Mouse (Mus musculus) kidney, embryonic 14.5 days (tissue): ENCODE data around the gene Rxra. TPM values are rescaled to one million over a fixed set of nuclear protein-coding genes. Genes with fewer than 3 reads are reported as not detected.

Source experiments
- ATAC-seq: fragments of 200-750 bp; cut with Nextera tagmentation; 2 replicates; pipeline ENCODE4 v1.8.0; 2017; ENCODE audit warnings: moderate number of reproducible peaks, mild to moderate bottlenecking, moderate TSS enrichment, moderate library complexity; ENCODE audit not compliant: low FRiP score, low TSS enrichment
- H3K27ac ChIP-seq: fragments of 300-500 bp; sonication (generic); 2 replicates; pipeline ENCODE4 v1.5.1; 2014; ENCODE audit warnings: low read depth, mild to moderate bottlenecking, low read length, moderate library complexity, mixed read lengths
- H3K27me3 ChIP-seq: fragments of 300-500 bp; sonication (generic); 2 replicates; pipeline ENCODE4 v1.6.1; 2014; ENCODE audit warnings: mild to moderate bottlenecking, low read length; ENCODE audit not compliant: control insufficient read depth, insufficient read depth
- H3K36me3 ChIP-seq: fragments of 300-500 bp; sonication (generic); 2 replicates; pipeline ENCODE4 v1.6.1; 2014; ENCODE audit warnings: low read length, mixed read lengths; ENCODE audit not compliant: control insufficient read depth, insufficient read depth
- H3K4me1 ChIP-seq: fragments of 300-500 bp; sonication (generic); 2 replicates; pipeline ENCODE4 v1.6.1; 2014; ENCODE audit warnings: low read length, mixed read lengths; ENCODE audit not compliant: control insufficient read depth, insufficient read depth
- H3K4me2 ChIP-seq: fragments of 300-500 bp; sonication (generic); replicated peaks from 2 replicates; pipeline ENCODE4 v1.6.1; 2014; ENCODE audit warnings: low read depth, mild to moderate bottlenecking, low read length
- H3K4me3 ChIP-seq: fragments of 300-500 bp; sonication (generic); 2 replicates; pipeline ENCODE4 v1.5.1; 2014; ENCODE audit warnings: mild to moderate bottlenecking, low read length
- H3K9ac ChIP-seq: fragments of 300-500 bp; sonication (generic); 2 replicates; pipeline ENCODE4 v1.6.1; 2014; ENCODE audit warnings: low read depth, mild to moderate bottlenecking, low read length, moderate library complexity
- H3K9me3 ChIP-seq: fragments of 300-500 bp; sonication (generic); 2 replicates; pipeline ENCODE4 v1.6.1; 2016; ENCODE audit warnings: low read length; ENCODE audit not compliant: control insufficient read depth
- WGBS: fragments of 180-500 bp; shearing (Covaris S2); extraction: QIAGEN DNeasy Blood & Tissue Kit; methylation state at CpG from one replicate; pipeline ENCODE4 v1.1.7; 2014; 5-methylcytosine and 5-hydroxymethylcytosine counted together
- polyA plus RNA-seq: library from polyadenylated mRNA; unstranded; fragments of >200 nt; fragmentation: Nextera tagmentation; extraction: Ambion mirVana; gene quantifications from 2 replicates; pipeline ENCODE4 v1.2.1, GENCODE M21; 2014

The Rxra gene
- polyA plus RNA-seq, 1 experiment from 2014 or later, result 6.2 TPM

DNA sequence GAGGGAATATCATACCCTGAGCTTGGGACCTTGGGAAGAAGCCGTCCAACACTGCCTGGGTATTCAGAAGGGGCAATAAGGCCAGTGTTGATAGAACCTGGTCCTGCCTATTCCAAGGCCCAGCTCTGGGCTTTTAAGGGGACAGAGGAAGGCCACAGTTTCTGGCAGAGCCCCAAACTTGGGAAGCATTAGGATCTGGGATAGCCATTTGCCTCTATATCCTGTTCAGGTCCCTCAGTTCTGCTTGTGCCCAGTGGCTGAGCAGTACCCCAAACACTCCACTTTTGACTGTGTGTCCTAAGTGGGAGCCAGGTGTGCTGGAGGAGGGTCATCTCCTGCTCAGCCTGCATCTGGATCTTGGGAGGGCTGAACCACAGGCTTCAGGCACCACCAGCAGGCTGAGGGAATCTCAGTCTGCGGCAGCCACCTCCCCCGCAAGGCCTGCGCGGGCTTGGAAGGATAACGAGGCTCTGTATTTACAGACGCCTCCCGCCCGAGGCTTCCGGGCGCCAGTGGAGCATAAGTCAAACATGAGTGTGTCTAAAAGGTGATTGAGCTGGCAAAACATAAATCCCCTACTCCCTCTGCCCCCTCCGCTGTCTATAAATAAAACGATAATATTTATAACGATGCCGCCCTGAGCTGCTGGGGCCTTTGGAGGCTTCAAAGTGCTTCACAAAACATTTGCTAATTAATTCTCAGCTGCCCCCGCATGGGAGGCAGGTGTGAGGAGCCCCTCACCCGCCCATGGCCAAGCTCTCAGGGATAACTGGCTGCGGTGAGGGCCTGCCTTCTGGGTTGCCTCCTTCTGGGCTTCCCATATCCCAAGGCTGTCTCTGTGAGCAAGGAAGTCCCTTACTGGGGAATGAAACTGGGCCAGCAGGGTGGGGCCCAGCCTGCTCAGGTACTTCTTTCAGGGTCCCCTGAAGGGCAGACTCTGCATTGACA, 69.7 kb downstream of the Rxra start:
- H3K27me3 ChIP-seq, result peaks cover 20% of the 10 kb centered on the region
- peaks cover 46% of the 10 kb centered on the region for H3K4me1 ChIP-seq
- peak; percentile 63 for ATAC-seq
- no peak overlapping the region for H3K9ac ChIP-seq
- 10% methylated on average over 18 of the region's 18 CpGs for WGBS
- H3K4me3 ChIP-seq, result no peak overlapping the region
- H3K27ac ChIP-seq, result peak overlapping the region; percentile 66
- peaks cover 29% of the 10 kb centered on the region; the same call in 1 of the 2 replicates for H3K36me3 ChIP-seq
- no peaks in the 10 kb centered on the region for H3K9me3 ChIP-seq
- H3K4me2 ChIP-seq, result no peak overlapping the region

DNA sequence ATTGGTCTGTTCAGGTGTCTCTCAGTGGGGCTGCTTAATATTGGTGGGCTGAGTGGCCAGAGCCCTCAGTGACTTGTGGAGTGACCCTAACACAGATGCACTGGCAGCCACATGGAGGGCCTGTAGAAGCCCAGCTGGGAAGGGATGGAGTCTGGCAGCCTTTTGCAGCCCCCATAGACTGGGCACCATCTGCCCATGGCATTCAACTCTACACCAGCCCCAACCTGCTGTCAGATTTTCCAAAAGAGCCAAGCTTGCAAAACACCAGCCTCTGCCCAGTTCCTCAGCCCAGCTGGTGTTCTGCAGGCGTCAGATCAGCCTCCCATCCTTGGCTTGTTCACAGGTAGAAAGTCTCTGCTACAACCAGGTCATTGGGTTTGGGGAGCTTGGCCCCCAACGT, 70.6 kb downstream of the Rxra start:
- Histone ChIP-seq H3K27me3 (peaks cover 18% of the 10 kb centered on the region), H3K9me3 (no peaks in the 10 kb centered on the region), H3K27ac (no peak overlapping the region), H3K4me3 (no peak overlapping the region), H3K4me1 (peaks cover 47% of the 10 kb centered on the region), H3K36me3 (peaks cover 22% of the 10 kb centered on the region; the same call in 1 of the 2 replicates), H3K4me2 (no peak overlapping the region), H3K9ac (no peak overlapping the region)
- WGBS, result 65% methylated on average over 2 of the region's 2 CpGs
- no peak for ATAC-seq

DNA sequence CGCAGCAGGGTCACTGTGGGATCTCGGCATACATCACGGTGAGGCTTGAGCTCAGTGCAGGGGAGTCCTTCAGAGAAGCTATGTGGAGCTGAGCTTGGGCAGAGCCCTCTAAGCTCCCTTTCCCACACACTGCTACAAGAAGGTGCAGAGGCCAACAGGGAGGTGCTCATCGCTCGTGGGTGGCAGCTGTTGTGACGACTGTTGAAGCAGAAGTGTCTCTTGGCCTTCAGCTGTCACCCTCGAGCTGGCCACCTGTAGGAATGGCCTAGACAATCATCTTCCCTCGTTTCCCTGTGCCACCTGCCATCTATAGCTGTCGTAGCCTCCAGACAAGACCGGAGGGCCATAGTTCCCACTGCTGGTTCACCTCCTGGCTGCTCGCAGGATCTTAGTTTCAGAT, 72.7 kb downstream of the Rxra start:
- Histone ChIP-seq H3K36me3 (peaks cover 18% of the 10 kb centered on the region; the same call in 1 of the 2 replicates), H3K9me3 (no peaks in the 10 kb centered on the region), H3K4me1 (peaks cover 42% of the 10 kb centered on the region), H3K4me3 (no peak overlapping the region), H3K27me3 (peaks cover 8% of the 10 kb centered on the region), H3K27ac (no peak overlapping the region), H3K4me2 (no peak overlapping the region), H3K9ac (no peak overlapping the region)
- no peak for ATAC-seq
- 82% methylated on average over 11 of the region's 11 CpGs for WGBS

DNA sequence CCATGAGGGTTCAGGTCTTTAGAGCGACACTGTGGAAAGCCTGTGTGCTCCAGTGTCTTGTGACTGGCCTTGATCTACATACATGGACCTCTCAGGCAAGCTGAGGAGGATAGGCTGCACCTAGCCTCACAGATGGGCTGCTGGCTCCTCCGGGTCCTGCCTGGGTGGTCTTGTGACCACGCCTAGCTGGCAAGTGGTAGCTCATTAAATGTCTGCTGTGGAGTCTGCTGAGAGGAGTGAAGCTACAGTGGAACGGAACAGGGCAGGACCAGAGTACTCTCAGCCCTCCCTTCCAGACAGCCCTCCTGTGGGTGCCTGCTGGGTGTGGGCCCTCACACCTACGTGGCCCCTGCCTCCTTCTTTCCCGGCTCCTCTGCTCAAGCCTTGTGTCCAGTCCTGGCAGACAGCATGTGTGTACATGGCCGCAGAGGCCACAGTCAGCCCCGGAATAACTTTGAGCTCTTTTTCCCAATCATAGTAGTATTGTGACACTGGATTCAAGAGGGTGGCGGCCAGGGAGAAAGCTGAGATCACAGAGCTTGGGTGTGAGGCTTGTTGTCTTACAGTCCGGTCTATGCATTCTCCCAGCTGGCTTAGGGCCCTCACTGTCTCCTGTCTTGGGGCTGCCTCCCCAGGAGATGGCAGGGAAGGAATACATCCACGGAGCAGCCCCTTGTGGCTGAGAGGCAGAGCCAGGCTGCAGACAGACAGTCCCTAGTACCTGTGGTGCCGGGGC, 74.3 kb downstream of the Rxra start:
- WGBS, result 53% methylated on average over 12 of the region's 12 CpGs
- H3K4me3 ChIP-seq, result no peak overlapping the region
- ATAC-seq, result no peak
- peaks cover 26% of the 10 kb centered on the region for H3K4me1 ChIP-seq
- H3K27ac ChIP-seq, result no peak overlapping the region
- H3K36me3 ChIP-seq, result peaks cover 28% of the 10 kb centered on the region
- H3K9ac ChIP-seq, result no peak overlapping the region
- no peak overlapping the region for H3K4me2 ChIP-seq
- no peaks in the 10 kb centered on the region for H3K9me3 ChIP-seq
- peaks cover 8% of the 10 kb centered on the region for H3K27me3 ChIP-seq

DNA sequence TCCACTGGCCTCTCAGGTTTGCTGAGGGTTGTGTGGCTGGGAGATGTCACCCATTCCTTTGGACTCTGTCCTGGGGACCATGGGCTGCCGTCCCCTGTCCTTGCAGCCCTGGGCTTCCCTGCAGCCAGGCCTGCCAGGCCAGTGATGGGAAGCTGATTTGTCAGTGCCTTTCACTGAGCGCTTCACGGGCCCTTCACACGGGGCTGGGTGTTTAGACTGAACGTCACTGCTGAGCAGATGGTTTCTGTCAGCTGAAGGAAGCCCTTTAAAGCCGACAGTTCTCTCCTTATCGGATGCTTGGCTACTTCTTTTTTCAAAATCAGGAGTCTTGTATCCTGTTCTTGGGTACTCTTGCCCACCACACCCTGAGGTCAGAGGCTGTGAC, 74.9 kb downstream of the Rxra start:
- WGBS, result 16% methylated on average over 7 of the region's 7 CpGs
- 0 out of 2 replicates have a peak, but pooled peaks have one; percentile 29 for ATAC-seq
- Histone ChIP-seq H3K27me3 (peaks cover 8% of the 10 kb centered on the region), H3K9me3 (no peaks in the 10 kb centered on the region), H3K4me3 (no peak overlapping the region), H3K9ac (no peak overlapping the region), H3K27ac (no peak overlapping the region), H3K36me3 (peaks cover 32% of the 10 kb centered on the region), H3K4me1 (peaks cover 24% of the 10 kb centered on the region), H3K4me2 (no peak overlapping the region)

DNA sequence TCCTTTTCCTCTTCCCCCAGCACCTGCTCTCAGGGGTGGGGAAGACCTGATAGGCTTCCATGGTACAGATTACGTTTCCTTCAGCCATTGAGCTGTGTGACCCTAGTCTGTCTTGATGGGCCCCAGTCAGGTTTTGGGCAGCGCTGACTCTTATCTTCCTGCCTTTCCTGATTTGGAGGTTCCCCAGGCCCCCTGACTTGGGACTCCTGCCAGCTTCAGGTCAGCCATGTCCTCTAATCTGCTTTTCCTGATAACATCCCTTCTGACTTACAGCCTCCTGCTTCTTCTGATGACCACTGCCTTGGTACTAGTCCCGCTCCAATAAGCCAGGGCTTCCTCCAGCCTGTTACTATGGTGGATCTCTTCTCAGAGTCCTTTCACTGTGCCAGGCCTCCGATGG, 75.6 kb downstream of the Rxra start:
- WGBS, result 86% methylated on average over 4 of the region's 4 CpGs
- no peak for ATAC-seq
- H3K36me3 ChIP-seq, result peaks cover 36% of the 10 kb centered on the region

DNA sequence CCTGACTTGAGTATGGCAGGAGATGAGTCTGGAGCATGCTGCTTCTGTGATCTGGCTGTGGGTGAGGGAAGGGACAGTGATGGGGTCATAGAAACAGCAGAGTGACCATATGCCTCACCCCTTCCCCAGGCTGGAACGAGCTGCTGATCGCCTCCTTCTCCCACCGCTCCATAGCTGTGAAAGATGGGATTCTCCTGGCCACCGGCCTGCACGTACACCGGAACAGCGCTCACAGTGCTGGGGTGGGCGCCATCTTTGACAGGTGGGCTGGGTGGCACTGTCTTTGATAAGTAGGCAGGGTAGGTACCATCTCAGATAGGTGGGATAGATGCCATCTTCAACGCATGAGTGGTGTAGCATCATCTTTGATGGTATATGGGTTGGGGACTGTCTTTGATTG, 77.9 kb downstream of the Rxra start:
- Histone ChIP-seq H3K4me3 (no peak overlapping the region), H3K9me3 (no peaks in the 10 kb centered on the region), H3K27me3 (no peaks in the 10 kb centered on the region; the same call in 1 of the 2 replicates), H3K27ac (no peak overlapping the region), H3K4me2 (no peak overlapping the region), H3K9ac (no peak overlapping the region), H3K4me1 (peaks cover 38% of the 10 kb centered on the region), H3K36me3 (peaks cover 29% of the 10 kb centered on the region)
- WGBS, result 95% methylated on average over 9 of the region's 9 CpGs
- ATAC-seq, result no peak

More for the DNA sequence above, 75.6 kb downstream of the Rxra start:
- Histone ChIP-seq H3K9me3 (no peaks in the 10 kb centered on the region), H3K4me1 (peaks cover 21% of the 10 kb centered on the region), H3K27me3 (peaks cover 8% of the 10 kb centered on the region), H3K9ac (no peak overlapping the region), H3K27ac (no peak overlapping the region), H3K4me3 (no peak overlapping the region), H3K4me2 (no peak overlapping the region)

DNA sequence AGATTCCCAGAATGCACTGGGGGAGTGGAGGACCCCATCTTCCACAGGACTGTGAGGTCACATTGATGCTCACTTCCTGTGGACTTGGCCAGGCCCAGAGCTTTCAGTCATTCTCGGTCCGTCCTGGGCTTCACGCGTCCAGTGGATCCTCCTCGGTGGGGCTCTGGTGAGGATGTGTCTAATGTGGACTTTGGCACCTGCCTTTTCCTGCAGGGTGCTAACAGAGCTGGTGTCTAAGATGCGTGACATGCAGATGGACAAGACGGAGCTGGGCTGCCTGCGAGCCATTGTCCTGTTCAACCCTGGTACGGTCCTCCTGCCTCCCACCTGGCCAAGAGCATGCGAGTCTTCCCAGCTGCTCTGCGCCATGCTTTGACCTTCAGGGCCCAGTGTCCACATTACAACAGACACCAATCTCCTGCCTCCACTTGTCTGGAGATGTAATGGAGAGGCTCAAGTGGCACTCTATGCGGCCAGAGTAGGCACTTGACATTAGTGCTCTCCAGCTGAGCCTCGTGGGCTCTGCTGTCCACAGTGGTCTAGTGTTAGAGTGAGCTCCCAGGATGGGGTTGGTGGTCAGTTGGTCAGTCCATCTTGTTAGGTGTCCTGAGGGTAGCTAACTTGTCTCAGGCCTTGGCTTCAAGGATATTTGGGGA, 79.9 kb downstream of the Rxra start:
- WGBS, result 81% methylated on average over 13 of the region's 13 CpGs
- Histone ChIP-seq H3K36me3 (peaks cover 37% of the 10 kb centered on the region), H3K4me1 (peaks cover 27% of the 10 kb centered on the region), H3K9me3 (no peaks in the 10 kb centered on the region), H3K4me2 (no peak overlapping the region), H3K4me3 (no peak overlapping the region), H3K27me3 (no peaks in the 10 kb centered on the region; the same call in 1 of the 2 replicates), H3K9ac (no peak overlapping the region), H3K27ac (no peak overlapping the region)
- ATAC-seq, result no peak
